Mouse (Mus musculus) forebrain, embryonic 10.5 days (tissue): ENCODE data around the gene Cped1. TPM values are rescaled to one million over a fixed set of nuclear protein-coding genes. Genes with fewer than 3 reads are reported as not detected.

Experiments used
- DNase-seq: peaks from one replicate; pipeline ENCODE4 v3.0.0-alpha.2; 2017; ENCODE audit warnings: low spot score; ENCODE audit errors: extremely low spot score
- H3K27ac ChIP-seq: fragments of 300-500 bp; sonication (generic); 2 replicates; pipeline ENCODE4 v1.5.1; 2016; ENCODE audit warnings: mild to moderate bottlenecking
- H3K27me3 ChIP-seq: fragments of 300-500 bp; sonication (generic); 2 replicates; pipeline ENCODE4 v1.6.1; 2016; ENCODE audit warnings: mild to moderate bottlenecking; ENCODE audit not compliant: poor library complexity, severe bottlenecking
- H3K36me3 ChIP-seq: fragments of 300-500 bp; sonication (generic); replicated peaks from 2 replicates; pipeline ENCODE4 v1.6.1; 2016; ENCODE audit warnings: mild to moderate bottlenecking, moderate library complexity
- H3K4me1 ChIP-seq: fragments of 300-500 bp; sonication (generic); 2 replicates; pipeline ENCODE4 v1.6.1; 2016
- H3K4me3 ChIP-seq: fragments of 300-500 bp; sonication (generic); 2 replicates; pipeline ENCODE4 v1.5.1; 2016; ENCODE audit warnings: mild to moderate bottlenecking, moderate library complexity
- H3K9me3 ChIP-seq: fragments of 300-500 bp; sonication (generic); 2 replicates; pipeline ENCODE4 v1.6.1; 2016; ENCODE audit warnings: mild to moderate bottlenecking, moderate library complexity
- WGBS: fragments of 180-500 bp; shearing (Covaris S2); methylation state at CpG from one replicate; pipeline ENCODE4 v1.1.7; 2016; 5-methylcytosine and 5-hydroxymethylcytosine counted together
- polyA plus RNA-seq: library from polyadenylated mRNA; unstranded; fragments of >200 nt; fragmentation: Nextera tagmentation; extraction: Ambion mirVana; gene quantifications from 2 replicates; pipeline ENCODE4 v1.2.1, GENCODE M21; 2016

Gene Cped1
- polyA plus RNA-seq, 1 experiment from 2014 or later: 25.5 TPM

- Histone ChIP-seq H3K9me3 (no peaks in the 10 kb centered on the region), H3K27me3 (peaks cover 41% of the 10 kb centered on the region), H3K36me3 (no peaks in the 10 kb centered on the region), H3K4me3 (peak overlapping the region; percentile 54), H3K4me1 (peaks cover 19% of the 10 kb centered on the region), H3K27ac (peak overlapping the region; percentile 77)
- 6% methylated on average over 24 of the region's 24 CpGs for WGBS
- DNase-seq: peak; percentile 28
Observed at GRCm38 (mm10) chr6:21986660-21987331, 1.1 kb downstream of the Cped1 start.

GRCm38 (mm10) chr6:21987554-21987953 lies 1.8 kb downstream of the Cped1 start:
- DNase-seq: no peak
- Histone ChIP-seq H3K9me3 (no peaks in the 10 kb centered on the region), H3K27ac (peak overlapping the region; percentile 77), H3K27me3 (peaks cover 41% of the 10 kb centered on the region), H3K4me3 (peak overlapping the region; percentile 54), H3K4me1 (peaks cover 19% of the 10 kb centered on the region), H3K36me3 (no peaks in the 10 kb centered on the region)
- WGBS: 69% methylated on average over 2 of the region's 2 CpGs

- DNase-seq: no peak
- H3K27me3 ChIP-seq: peaks cover 41% of the 10 kb centered on the region
- 0 out of 2 replicates have a peak, but pooled peaks cover 2% of the 10 kb centered on the region for H3K36me3 ChIP-seq
- WGBS: 82% methylated on average over 5 of the region's 5 CpGs
- peak overlapping the region; percentile 77; the same call in 1 of the 2 replicates for H3K27ac ChIP-seq
- peak overlapping the region; percentile 54 for H3K4me3 ChIP-seq
- H3K4me1 ChIP-seq: peaks cover 19% of the 10 kb centered on the region
- H3K9me3 ChIP-seq: no peaks in the 10 kb centered on the region
Observed at GRCm38 (mm10) chr6:21988296-21988695, 2.6 kb downstream of the Cped1 start.

GRCm38 (mm10) chr6:21989081-21989480 lies 3.4 kb downstream of the Cped1 start:
- Histone ChIP-seq H3K4me3 (peak overlapping the region; percentile 54), H3K36me3 (0 out of 2 replicates have a peak, but pooled peaks cover 2% of the 10 kb centered on the region), H3K27me3 (peaks cover 41% of the 10 kb centered on the region), H3K9me3 (no peaks in the 10 kb centered on the region), H3K27ac (no peak overlapping the region; the same call in 1 of the 2 replicates), H3K4me1 (peaks cover 19% of the 10 kb centered on the region)
- WGBS: 65% methylated on average over 4 of the region's 4 CpGs
- no peak for DNase-seq

GRCm38 (mm10) chr6:21990181-21991135 lies 4.7 kb downstream of the Cped1 start:
- Histone ChIP-seq H3K4me1 (peaks cover 14% of the 10 kb centered on the region), H3K27ac (peak overlapping the region; percentile 56; the same call in 1 of the 2 replicates), H3K36me3 (0 out of 2 replicates have a peak, but pooled peaks cover 2% of the 10 kb centered on the region), H3K4me3 (peak overlapping the region; percentile 54), H3K27me3 (peaks cover 33% of the 10 kb centered on the region), H3K9me3 (no peaks in the 10 kb centered on the region)
- 70% methylated on average over 9 of the region's 9 CpGs for WGBS
- no peak for DNase-seq

GRCm38 (mm10) chr6:21991151-21991550 lies 5.4 kb downstream of the Cped1 start:
- WGBS: 74% methylated on average over 4 of the region's 4 CpGs
- H3K27me3 ChIP-seq: peaks cover 26% of the 10 kb centered on the region
- peaks cover 8% of the 10 kb centered on the region for H3K4me1 ChIP-seq
- H3K4me3 ChIP-seq: peak overlapping the region; percentile 54; the same call in 1 of the 2 replicates
- 0 out of 2 replicates have a peak, but pooled peaks cover 2% of the 10 kb centered on the region for H3K36me3 ChIP-seq
- no peak for DNase-seq
- peak overlapping the region; percentile 27; the same call in 1 of the 2 replicates for H3K27ac ChIP-seq
- H3K9me3 ChIP-seq: no peaks in the 10 kb centered on the region

- H3K27me3 ChIP-seq: peaks cover 7% of the 10 kb centered on the region
- WGBS: 94% methylated on average over 2 of the region's 2 CpGs
- no peak for DNase-seq
Observed at GRCm38 (mm10) chr6:21993070-21993469, 7.4 kb downstream of the Cped1 start.

GRCm38 (mm10) chr6:21998131-21998530 lies 12.4 kb downstream of the Cped1 start:
- Histone ChIP-seq H3K27me3 (peaks cover 26% of the 10 kb centered on the region), H3K4me1 (peaks cover 28% of the 10 kb centered on the region), H3K4me3 (no peak overlapping the region), H3K9me3 (no peaks in the 10 kb centered on the region), H3K36me3 (no peaks in the 10 kb centered on the region), H3K27ac (peak overlapping the region; percentile 20; the same call in 1 of the 2 replicates)
- 84% methylated on average over 4 of the region's 4 CpGs for WGBS
- no peak for DNase-seq

More at GRCm38 (mm10) chr6:21993070-21993469, 7.4 kb downstream of the Cped1 start:
- no peak overlapping the region for H3K27ac ChIP-seq
- no peaks in the 10 kb centered on the region for H3K9me3 ChIP-seq
- H3K36me3 ChIP-seq: 0 out of 2 replicates have a peak, but pooled peaks cover 2% of the 10 kb centered on the region
- no peak overlapping the region for H3K4me3 ChIP-seq
- H3K4me1 ChIP-seq: no peaks in the 10 kb centered on the region; the same call in 1 of the 2 replicates

GRCm38 (mm10) chr6:21999025-21999424 lies 13.3 kb downstream of the Cped1 start:
- no peak for DNase-seq
- no peak overlapping the region for H3K27ac ChIP-seq
- H3K4me3 ChIP-seq: no peak overlapping the region
- peaks cover 34% of the 10 kb centered on the region for H3K27me3 ChIP-seq
- H3K4me1 ChIP-seq: peaks cover 37% of the 10 kb centered on the region
- H3K9me3 ChIP-seq: no peaks in the 10 kb centered on the region
- WGBS: 56% methylated on average over 11 of the region's 11 CpGs
- H3K36me3 ChIP-seq: no peaks in the 10 kb centered on the region

- Histone ChIP-seq H3K4me1 (peaks cover 40% of the 10 kb centered on the region), H3K4me3 (no peak overlapping the region), H3K36me3 (no peaks in the 10 kb centered on the region), H3K9me3 (no peaks in the 10 kb centered on the region), H3K27me3 (peaks cover 43% of the 10 kb centered on the region), H3K27ac (no peak overlapping the region)
- 41% methylated on average over 6 of the region's 6 CpGs for WGBS
- DNase-seq: no peak
Observed at GRCm38 (mm10) chr6:22000086-22000485, 14.4 kb downstream of the Cped1 start.

- no peak overlapping the region for H3K4me3 ChIP-seq
Observed at GRCm38 (mm10) chr6:22000881-22001280, 15.2 kb downstream of the Cped1 start.

GRCm38 (mm10) chr6:22001284-22001916 lies 15.7 kb downstream of the Cped1 start:
- WGBS: 79% methylated on average over 5 of the region's 5 CpGs
- H3K36me3 ChIP-seq: no peaks in the 10 kb centered on the region
- DNase-seq: no peak
- no peak overlapping the region for H3K4me3 ChIP-seq
- peaks cover 43% of the 10 kb centered on the region for H3K27me3 ChIP-seq
- peaks cover 40% of the 10 kb centered on the region for H3K4me1 ChIP-seq
- no peak overlapping the region for H3K27ac ChIP-seq
- H3K9me3 ChIP-seq: no peaks in the 10 kb centered on the region

More at GRCm38 (mm10) chr6:22000881-22001280, 15.2 kb downstream of the Cped1 start:
- peaks cover 40% of the 10 kb centered on the region for H3K4me1 ChIP-seq
- H3K27me3 ChIP-seq: peaks cover 43% of the 10 kb centered on the region
- no peaks in the 10 kb centered on the region for H3K36me3 ChIP-seq
- DNase-seq: no peak
- no peaks in the 10 kb centered on the region for H3K9me3 ChIP-seq
- no peak overlapping the region for H3K27ac ChIP-seq
- 92% methylated on average over 3 of the region's 3 CpGs for WGBS
